In the genomic region with DNA sequence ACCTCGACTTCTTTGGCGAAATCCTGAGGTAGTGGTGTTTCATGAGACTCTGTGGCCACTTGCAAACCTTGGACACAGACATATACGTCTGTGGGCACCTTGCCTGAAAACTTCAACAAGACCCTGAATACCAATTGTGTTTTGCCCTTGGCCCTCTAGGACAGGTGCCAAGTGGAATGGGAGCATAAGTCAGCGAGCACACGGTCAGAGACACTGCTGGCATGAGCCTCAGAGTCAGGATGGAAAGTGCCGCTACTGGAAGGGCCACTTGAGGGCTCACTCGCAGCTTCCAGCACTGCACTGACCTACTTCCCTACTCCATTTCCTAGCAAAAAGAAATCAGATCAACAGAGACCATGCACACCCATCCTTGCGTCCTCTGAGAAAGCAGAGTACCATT, we compare ENCODE assay signal across 9 mouse cellular contexts.
DNase-seq lines count a peak whose midpoint lies in the region; ATAC-seq and TF ChIP-seq lines count a peak whose summit lies in the region.
"Had no signal": no experiment of that assay in that cellular context is flagged by ENCODE, and none has a peak within 500 bp of the region (broad histone marks: within the 10 kb centered on the region; RNA-seq: fewer than 3 reads in every experiment).

No protein-coding gene starts in this region.

- ATAC-seq in stomach, postnatal 0 days (ENCODE audit: low FRiP score, low TSS enrichment): no peak

- TF ChIP-seq EP300 in stomach, postnatal 0 days (optimal IDR thresholded peaks at IDR 0.05): no peak

- peak; percentile 18 to 25 for DNase-seq in heart, postnatal 14 days
- no peak for DNase-seq in heart, postnatal 25 days (ENCODE audit: low spot score)
- DNase-seq in right cerebral cortex, postnatal 14 days: peak; percentile 23
- no peak for DNase-seq in right cerebral cortex, postnatal 4 days
- peak; percentile 64 to 68 for DNase-seq in cerebellum, postnatal 10 days
- no peak for DNase-seq in stomach, postnatal 0 days (ENCODE audit: low spot score)
- DNase-seq in c-Kit-positive CD71-positive TER-119-positive erythroid progenitor cells, embryonic 14.5 days (ENCODE audit: low spot score): no peak
- DNase-seq in left cerebral cortex, adult 11 months (ENCODE audit: low spot score): no peak

- H3K4me2 ChIP-seq in stomach, postnatal 0 days (replicated peaks; ENCODE audit: low read depth): no peak overlapping the region
- H3K4me2 ChIP-seq: midbrain, embryonic 12.5 days had no signal

- no peak overlapping the region for H3K9ac ChIP-seq in stomach, postnatal 0 days (ENCODE audit: low read length)
- H3K9ac ChIP-seq: midbrain, embryonic 12.5 days had no signal

- H3K4me1 ChIP-seq in stomach, postnatal 0 days (replicated peaks; ENCODE audit: control insufficient read depth, insufficient read depth): no peaks in the 10 kb centered on the region

- WGBS in stomach, postnatal 0 days: 72% methylated on average over 8 of the region's 8 CpGs

- H3K9me3 ChIP-seq in stomach, postnatal 0 days (ENCODE audit: control insufficient read depth, low read length): no peaks in the 10 kb centered on the region
- H3K9me3 ChIP-seq: midbrain, embryonic 12.5 days had no signal

- no peak overlapping the region for H3K27ac ChIP-seq in stomach, postnatal 0 days (replicated peaks)
- H3K27ac ChIP-seq: midbrain, embryonic 12.5 days had no signal

- no peaks in the 10 kb centered on the region for H3K36me3 ChIP-seq in stomach, postnatal 0 days (ENCODE audit: control insufficient read depth, insufficient read depth, low read length)
- H3K36me3 ChIP-seq: midbrain, embryonic 12.5 days had no signal

- no peaks in the 10 kb centered on the region for H3K27me3 ChIP-seq in stomach, postnatal 0 days (ENCODE audit: control insufficient read depth, insufficient read depth, low read length)
- H3K27me3 ChIP-seq: midbrain, embryonic 12.5 days had no signal

- no peak overlapping the region for H3K4me3 ChIP-seq in stomach, postnatal 0 days (ENCODE audit: low read depth, low read length)
- H3K4me3 ChIP-seq: midbrain, embryonic 12.5 days had no signal

- intact Hi-C loops in heart, postnatal 14 days (cut with DNase I): loop anchor here (10.0 kb wide), 1 partner anchor 291 kb away; no protein-coding TSS in a partner anchor
- intact Hi-C loops in heart, postnatal 25 days (cut with DNase I): no loop called here

- peak; percentile 42 for TF ChIP-seq CTCF in stomach, postnatal 0 days (IDR thresholded peaks at IDR 0.05; ENCODE audit: low read depth)

Comparison
In these comparisons a context has a peak if more than half of its experiments do, and no peak if none do; other contexts are left out.
1. DNase-seq: peak in heart, postnatal 14 days (2 of 2), right cerebral cortex, postnatal 14 days (single experiment) and cerebellum, postnatal 10 days (2 of 2); none in heart, postnatal 25 days (single experiment), right cerebral cortex, postnatal 4 days (single experiment), stomach, postnatal 0 days (single experiment), c-Kit-positive CD71-positive TER-119-positive erythroid progenitor cells, embryonic 14.5 days (single experiment) and left cerebral cortex, adult 11 months (single experiment).